In the genomic region with DNA sequence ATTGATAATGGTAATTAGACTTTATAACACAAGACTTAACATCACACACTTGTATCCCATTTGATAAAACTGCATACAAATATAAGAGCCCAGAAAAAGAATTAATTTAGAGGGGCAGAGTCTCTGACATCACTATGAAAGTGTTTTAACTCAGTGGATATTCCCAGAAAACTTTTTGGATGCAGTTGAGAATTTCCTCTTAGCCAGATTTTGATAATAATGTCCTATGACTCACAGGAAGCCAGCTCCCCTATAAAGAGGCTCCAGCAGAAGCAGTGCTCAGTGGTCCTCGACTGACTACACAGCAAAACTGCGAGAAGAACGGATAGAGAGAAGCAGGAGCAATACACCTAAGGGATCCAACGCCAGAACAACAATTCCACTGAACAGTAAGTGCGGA, we compare ENCODE assay signal across 24 mouse cellular contexts. TPM values are rescaled to one million over a fixed set of nuclear protein-coding genes. Genes with fewer than 3 reads are reported as not detected.
"Had no signal": no experiment of that assay in that cellular context is flagged by ENCODE, and none has a peak within 500 bp of the region (broad histone marks: within the 10 kb centered on the region; RNA-seq: fewer than 3 reads in every experiment).

Gene Sele, plus strand, starts transcription at position 301 of the 400 bp plus-strand sequence.

- H3K4me2 ChIP-seq: kidney, embryonic 15.5 days; liver, embryonic 13.5 days; midbrain, embryonic 12.5 days; neural tube, embryonic 13.5 days; stomach, embryonic 15.5 days had no signal

- H3K4me1 ChIP-seq: kidney, embryonic 15.5 days; liver, embryonic 13.5 days; midbrain, embryonic 12.5 days; neural tube, embryonic 13.5 days; stomach, embryonic 15.5 days had no signal

- H3K4me3 ChIP-seq: kidney, embryonic 15.5 days; left cerebral cortex, adult 2 months; liver, embryonic 13.5 days; midbrain, embryonic 12.5 days; myocyte; neural tube, embryonic 13.5 days; stomach, embryonic 15.5 days had no signal

- H3K9me3 ChIP-seq: kidney, embryonic 15.5 days; liver, embryonic 13.5 days; midbrain, embryonic 12.5 days; neural tube, embryonic 13.5 days; stomach, embryonic 15.5 days had no signal

- DNase-seq: kidney, adult 8-10 months; kidney, postnatal 10 days; kidney, postnatal 36 days; layer of hippocampus, postnatal 36 days; liver, embryonic 13.5 days; lung, adult 2 months; lung, postnatal 14 days; lung, postnatal 4 days; retina, postnatal 1 day; right cerebral cortex, postnatal 25 days; spleen, adult 18-20 months; thymus, postnatal 4 days had no signal

- H3K27me3 ChIP-seq: kidney, embryonic 15.5 days; liver, embryonic 13.5 days; midbrain, embryonic 12.5 days; neural tube, embryonic 13.5 days; stomach, embryonic 15.5 days had no signal

- H3K9ac ChIP-seq: kidney, embryonic 15.5 days; liver, embryonic 13.5 days; midbrain, embryonic 12.5 days; neural tube, embryonic 13.5 days; stomach, embryonic 15.5 days had no signal

- H3K27ac ChIP-seq: kidney, embryonic 15.5 days; left cerebral cortex, adult 2 months; liver, embryonic 13.5 days; midbrain, embryonic 12.5 days; neural tube, embryonic 13.5 days; stomach, embryonic 15.5 days had no signal

- ATAC-seq: midbrain, embryonic 16.5 days had no signal

- H3K36me3 ChIP-seq: kidney, embryonic 15.5 days; liver, embryonic 13.5 days; midbrain, embryonic 12.5 days; neural tube, embryonic 13.5 days; stomach, embryonic 15.5 days had no signal

RNA-seq across cellular contexts. Expression of gene Sele, which starts in this region (rescaled TPM):
- total RNA-seq: layer of hippocampus, postnatal 10 days; layer of hippocampus, postnatal 36 days; liver, adult 2 months; megakaryocyte-erythroid progenitor cell, adult 5-6 weeks had no signal
- polyA plus RNA-seq: limb, embryonic 11.5 days; liver, embryonic 13.5 days; lung, embryonic 16.5 days; midbrain, embryonic 12.5 days; midbrain, embryonic 16.5 days; myocyte; neural tube, embryonic 13.5 days; stomach, embryonic 15.5 days had no signal
